Mouse (Mus musculus) testis, adult 2 months (tissue): ENCODE data around the gene Mrpl48.

ENCODE experiments used
- CTCF ChIP-seq: fragments of 200-500 bp; IDR thresholded peaks from 2 replicates; pipeline ENCODE4 v1.5.1; 2012; ENCODE audit warnings: low read depth, mild to moderate bottlenecking, inconsistent platforms, low read length, moderate library complexity; ENCODE audit not compliant: control insufficient read depth, insufficient read depth, insufficient replicate concordance
- POLR2A ChIP-seq: fragments of 200-500 bp; IDR thresholded peaks from 2 replicates; pipeline ENCODE4 v1.6.1; 2012; ENCODE audit warnings: low read depth, mild to moderate bottlenecking, inconsistent platforms, low read length, moderate library complexity; ENCODE audit not compliant: control insufficient read depth

- no peak for TF ChIP-seq CTCF
- no peak for TF ChIP-seq POLR2A
Measured at GRCm38 (mm10) chr7:100520204-100520603, 87.9 kb downstream of the Mrpl48 start.
